ENCODE assay signal across 9 mouse cellular contexts in genomic region chr2:91097015-91097414, GRCm38 (mm10). TPM values are rescaled to one million over a fixed set of nuclear protein-coding genes. Genes with fewer than 3 reads are reported as not detected.
DNase-seq lines count a peak whose midpoint lies in the region; ATAC-seq and TF ChIP-seq lines count a peak whose summit lies in the region.
"Had no signal": no experiment of that assay in that cellular context is flagged by ENCODE, and none has a peak within 500 bp of the region (broad histone marks: within the 10 kb centered on the region; RNA-seq: fewer than 3 reads in every experiment).

No protein-coding gene starts in this region.

- TF ChIP-seq CTCF in spleen, adult 2 months (IDR thresholded peaks at IDR 0.05; ENCODE audit: extremely low read depth, insufficient read depth, insufficient read length, insufficient replicate concordance): no peak

- ATAC-seq in heart, embryonic 15.5 days (replicated peaks; ENCODE audit: insufficient number of reproducible peaks, insufficient read depth, low FRiP score, low read depth): no peak
- peak; percentile 11; the same call in 1 of the 2 replicates for ATAC-seq in liver, embryonic 15.5 days (ENCODE audit: insufficient read depth)

- H3K9ac ChIP-seq in heart, embryonic 15.5 days: no peak overlapping the region
- peak overlapping the region; percentile 19; the same call in 1 of the 2 replicates for H3K9ac ChIP-seq in liver, embryonic 15.5 days

- no peaks in the 10 kb centered on the region for H3K27me3 ChIP-seq in heart, embryonic 15.5 days
- no peaks in the 10 kb centered on the region for H3K27me3 ChIP-seq in spleen, adult 2 months (ENCODE audit: control insufficient read depth, insufficient read depth, low read length)
- no peaks in the 10 kb centered on the region; the same call in 1 of the 2 replicates for H3K27me3 ChIP-seq in liver, embryonic 15.5 days

- H3K9me3 ChIP-seq in heart, embryonic 15.5 days (replicated peaks): no peaks in the 10 kb centered on the region
- H3K9me3 ChIP-seq in liver, embryonic 15.5 days (replicated peaks): no peaks in the 10 kb centered on the region

- H3K36me3 ChIP-seq in heart, embryonic 15.5 days: no peaks in the 10 kb centered on the region
- peaks cover 14% of the 10 kb centered on the region for H3K36me3 ChIP-seq in spleen, adult 2 months (ENCODE audit: control insufficient read depth, insufficient read depth, low read length)
- H3K36me3 ChIP-seq in liver, embryonic 15.5 days (replicated peaks): no peaks in the 10 kb centered on the region

- peak overlapping the region; percentile 5; the same call in 1 of the 2 replicates for H3K4me2 ChIP-seq in heart, embryonic 15.5 days
- H3K4me2 ChIP-seq in liver, embryonic 15.5 days: peak overlapping the region; percentile 42

- H3K4me1 ChIP-seq in heart, embryonic 15.5 days (replicated peaks): peaks cover 9% of the 10 kb centered on the region
- peaks cover 10% of the 10 kb centered on the region; the same call in 1 of the 2 replicates for H3K4me1 ChIP-seq in spleen, adult 2 months (ENCODE audit: control insufficient read depth, insufficient read depth, insufficient read length)
- peaks cover 32% of the 10 kb centered on the region for H3K4me1 ChIP-seq in liver, embryonic 15.5 days (replicated peaks)

- TF ChIP-seq POLR2A in spleen, adult 2 months (IDR thresholded peaks at IDR 0.05; ENCODE audit: low read depth, low read length): no peak

- 44% methylated on average over 10 of the region's 10 CpGs for WGBS in heart, embryonic 15.5 days
- WGBS in spleen, adult 2 months: 24% methylated on average over 10 of the region's 10 CpGs
- WGBS in liver, embryonic 15.5 days (ENCODE audit: insufficient replicate concordance): 23% methylated on average over 10 of the region's 10 CpGs

- H3K27ac ChIP-seq in heart, embryonic 15.5 days: no peak overlapping the region
- H3K27ac ChIP-seq in spleen, adult 2 months (ENCODE audit: insufficient read depth, low read length): peak overlapping the region; percentile 97
- peak overlapping the region; percentile 29 for H3K27ac ChIP-seq in liver, embryonic 15.5 days (replicated peaks)

- no peak for DNase-seq in heart, adult 11 months
- peak in 1 of 2 experiments; percentile 52 for DNase-seq in spleen, adult 2 months (ENCODE audit: low read depth in 1 of 2, low spot score in 2 of 2)
- DNase-seq in spleen, postnatal 14 days (ENCODE audit: low spot score in 2 of 2): no peak
- no peak for DNase-seq in frontal cortex, postnatal 14 days (ENCODE audit: low spot score in 2 of 2)
- DNase-seq in cerebellum, postnatal 36 days: no peak
- no peak for DNase-seq in kidney, postnatal 10 days
- DNase-seq: embryo, embryonic 11 days had no signal

- H3K4me3 ChIP-seq in heart, embryonic 15.5 days: peak overlapping the region; percentile 9; the same call in 1 of the 2 replicates
- H3K4me3 ChIP-seq in spleen, adult 2 months (ENCODE audit: extremely low read depth, insufficient read depth, insufficient read length): peak overlapping the region; percentile 71
- peak overlapping the region; percentile 42 for H3K4me3 ChIP-seq in liver, embryonic 15.5 days (replicated peaks)

RNA-seq across cellular contexts. Expression of gene Spi1, which starts 14.8 kb away (rescaled TPM):
- polyA plus RNA-seq in heart, embryonic 15.5 days (2015; fragmentation: Nextera tagmentation; extraction: Ambion mirVana): 3.9 and 8.6 TPM in 2 replicates
- 199 and 220 TPM in 2 replicates for polyA plus RNA-seq in spleen, adult 2 months (2012; rRNA removed)
- polyA plus RNA-seq in liver, embryonic 15.5 days (2015; fragmentation: Nextera tagmentation; extraction: Ambion mirVana): 25.9 and 26.9 TPM in 2 replicates

RNA-seq across cellular contexts. Expression of gene Mybpc3, which starts 20.9 kb away (rescaled TPM):
- polyA plus RNA-seq in heart, embryonic 15.5 days (2015; fragmentation: Nextera tagmentation; extraction: Ambion mirVana): 909 and 937 TPM in 2 replicates
- 0.31 and 0.50 TPM in 2 replicates for polyA plus RNA-seq in spleen, adult 2 months (2012; rRNA removed)
- polyA plus RNA-seq in liver, embryonic 15.5 days (2015; fragmentation: Nextera tagmentation; extraction: Ambion mirVana): 0.15 and 0.17 TPM in 2 replicates

RNA-seq across cellular contexts. Expression of gene Slc39a13, which starts 26.8 kb away (rescaled TPM):
- 53.5 and 63.2 TPM in 2 replicates for polyA plus RNA-seq in heart, embryonic 15.5 days (2015; fragmentation: Nextera tagmentation; extraction: Ambion mirVana)
- polyA plus RNA-seq in spleen, adult 2 months (2012; rRNA removed): 31.3 and 35.6 TPM in 2 replicates
- 10.9 and 13.6 TPM in 2 replicates for polyA plus RNA-seq in liver, embryonic 15.5 days (2015; fragmentation: Nextera tagmentation; extraction: Ambion mirVana)

RNA-seq across cellular contexts. Expression of gene Psmc3, which starts 43.2 kb away (rescaled TPM):
- polyA plus RNA-seq in heart, embryonic 15.5 days (2015; fragmentation: Nextera tagmentation; extraction: Ambion mirVana): 227 and 228 TPM in 2 replicates
- polyA plus RNA-seq in spleen, adult 2 months (2012; rRNA removed): 37.0 and 43.3 TPM in 2 replicates
- 138 and 146 TPM in 2 replicates for polyA plus RNA-seq in liver, embryonic 15.5 days (2015; fragmentation: Nextera tagmentation; extraction: Ambion mirVana)

Comparison
In these comparisons a context has a peak if more than half of its experiments do, and no peak if none do; other contexts are left out.
1. H3K4me3 ChIP-seq: peak in every context shown above with its lines; median percentile 71 in spleen, adult 2 months; 42 in liver, embryonic 15.5 days; 9 in heart, embryonic 15.5 days.
2. RNA of gene Mybpc3, which starts 20.9 kb away (polyA plus RNA-seq): 909 to 937 TPM in heart, embryonic 15.5 days; 0.31 to 0.50 TPM in spleen, adult 2 months and 0.15 to 0.17 TPM in liver, embryonic 15.5 days; every median in the first group is over 100 times any median in the second.